Mouse (Mus musculus) CD4-positive, CD25-positive, alpha-beta regulatory T cell, adult 2 months (primary cell): Measurements from ENCODE around the gene Loxl1.

Experiments used
- DNase-seq: peaks from one replicate; pipeline ENCODE4 v3.0.0-alpha.2; 2012; ENCODE audit warnings: low read depth, low spot score

Loxl1 gene

GRCm38 (mm10) chr9:58312944-58313359 lies at the start of gene Loxl1:
Gene Loxl1, minus strand, starts transcription at chr9:58313186.
- DNase-seq: no peak

- no peak for DNase-seq
Measured at GRCm38 (mm10) chr9:58361956-58362355, 49.0 kb upstream of the Loxl1 start.

GRCm38 (mm10) chr9:58361373-58361772 lies 48.4 kb upstream of the Loxl1 start:
- no peak for DNase-seq

GRCm38 (mm10) chr9:58355262-58356050 lies 42.5 kb upstream of the Loxl1 start:
- no peak for DNase-seq

- DNase-seq: no peak
Measured at GRCm38 (mm10) chr9:58354701-58355100, 41.7 kb upstream of the Loxl1 start.

- no peak for DNase-seq
Measured at GRCm38 (mm10) chr9:58353224-58353623, 40.2 kb upstream of the Loxl1 start.

- DNase-seq: no peak
Measured at GRCm38 (mm10) chr9:58347795-58348194, 34.8 kb upstream of the Loxl1 start.

GRCm38 (mm10) chr9:58346498-58346897 lies 33.5 kb upstream of the Loxl1 start:
- no peak for DNase-seq

GRCm38 (mm10) chr9:58345963-58346362 lies 33.0 kb upstream of the Loxl1 start:
- no peak for DNase-seq

- no peak for DNase-seq
Measured at GRCm38 (mm10) chr9:58341795-58342194, 28.8 kb upstream of the Loxl1 start.

- no peak for DNase-seq
Measured at GRCm38 (mm10) chr9:58336650-58337281, 23.8 kb upstream of the Loxl1 start.

- no peak for DNase-seq
Measured at GRCm38 (mm10) chr9:58331276-58331675, 18.3 kb upstream of the Loxl1 start.

- no peak for DNase-seq
Measured at GRCm38 (mm10) chr9:58330293-58330692, 17.3 kb upstream of the Loxl1 start.

GRCm38 (mm10) chr9:58327382-58327781 lies 14.4 kb upstream of the Loxl1 start:
- no peak for DNase-seq

GRCm38 (mm10) chr9:58326477-58327180 lies 13.6 kb upstream of the Loxl1 start:
- no peak for DNase-seq

GRCm38 (mm10) chr9:58321681-58322080 lies 8.7 kb upstream of the Loxl1 start:
- no peak for DNase-seq

- no peak for DNase-seq
Measured at GRCm38 (mm10) chr9:58318317-58318716, 5.3 kb upstream of the Loxl1 start.

- DNase-seq: no peak
Measured at GRCm38 (mm10) chr9:58317381-58317780, 4.4 kb upstream of the Loxl1 start.

- DNase-seq: no peak
Measured at GRCm38 (mm10) chr9:58316784-58317183, 3.8 kb upstream of the Loxl1 start.

- no peak for DNase-seq
Measured at GRCm38 (mm10) chr9:58315850-58316249, 2.9 kb upstream of the Loxl1 start.

- no peak for DNase-seq
Measured at GRCm38 (mm10) chr9:58314682-58315360, 1.8 kb upstream of the Loxl1 start.
